Mouse (Mus musculus): ENCODE results near the gene AB124611.
"Not testable (repeated sequence)": the region's sequence is repeated elsewhere in the genome, so short reads cannot be mapped to it uniquely, and the experiment has no call there.

AB124611 gene

GRCm38 (mm10) chr9:21525937-21526633 is at the start of gene AB124611:
Gene AB124611 (plus strand): TSS chr9:21526176.
- in situ Hi-C loops (cut with MboI, MseI): no loop called here

DNA sequence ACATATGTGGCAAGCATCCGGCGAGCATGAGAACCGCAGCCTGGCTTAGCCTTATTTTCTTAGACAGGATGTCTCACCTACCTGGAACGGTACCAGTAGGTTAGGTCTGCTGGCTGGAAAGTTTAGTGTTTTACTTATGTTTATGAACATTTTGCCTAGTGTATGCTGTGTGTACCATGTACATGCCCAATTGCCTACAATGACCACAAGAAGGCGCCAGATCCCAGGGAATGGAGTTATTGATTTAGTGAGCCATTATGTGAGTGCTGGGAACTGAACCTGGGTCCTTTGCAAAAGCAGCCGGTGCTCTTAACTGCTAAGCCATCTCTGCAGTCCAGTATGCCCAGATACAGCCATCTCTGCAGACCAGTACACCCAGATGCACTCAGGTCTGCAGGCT is 48.3 kb upstream of the AB124611 start:
- in situ Hi-C loops (cut with MboI, MseI): no loop called here

DNA sequence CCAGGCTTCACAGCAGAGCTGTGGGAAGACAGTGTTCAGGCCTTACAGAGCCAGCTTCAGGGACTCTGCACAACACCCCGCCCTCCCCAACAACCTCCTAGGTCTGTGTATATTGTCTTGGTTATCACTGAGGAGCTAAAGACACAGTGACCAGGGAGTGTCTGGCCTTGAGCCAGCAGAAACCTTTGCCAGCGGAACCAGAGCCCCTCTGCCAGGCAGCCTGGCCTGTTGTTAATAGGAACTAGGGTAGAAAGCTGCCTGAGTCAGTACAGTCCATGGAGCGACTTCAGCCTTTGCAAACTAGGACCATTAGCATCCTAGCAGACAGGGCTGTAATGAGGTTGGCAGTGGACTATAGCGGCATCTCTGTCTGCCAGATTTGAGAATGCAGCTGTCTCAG is 41.9 kb upstream of the AB124611 start:
- in situ Hi-C loops (cut with MboI, MseI): no loop called here

DNA sequence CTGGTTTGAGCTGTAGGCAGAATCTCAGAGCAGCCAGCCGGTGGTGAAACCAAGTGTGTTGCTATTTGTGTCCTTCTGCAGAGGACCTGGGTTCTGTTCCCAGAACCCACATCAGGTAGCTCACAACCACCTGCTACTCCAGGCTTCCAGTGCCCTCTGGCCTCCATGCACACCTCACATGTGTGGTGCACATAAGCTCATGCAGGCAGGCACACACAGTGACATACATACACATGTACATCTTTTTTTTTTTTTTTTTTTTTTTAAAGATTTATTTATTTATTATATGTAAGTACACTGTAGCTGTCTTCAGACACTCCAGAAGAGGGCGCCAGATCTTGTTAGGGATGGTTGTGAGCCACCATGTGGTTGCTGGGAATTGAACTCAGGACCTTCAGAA is 37.7 kb upstream of the AB124611 start:
- in situ Hi-C loops (cut with MboI, MseI): not testable (repeated sequence)

GRCm38 (mm10) chr9:21490696-21491095 is 35.3 kb upstream of the AB124611 start:
- in situ Hi-C loops (cut with MboI, MseI): no loop called here

DNA sequence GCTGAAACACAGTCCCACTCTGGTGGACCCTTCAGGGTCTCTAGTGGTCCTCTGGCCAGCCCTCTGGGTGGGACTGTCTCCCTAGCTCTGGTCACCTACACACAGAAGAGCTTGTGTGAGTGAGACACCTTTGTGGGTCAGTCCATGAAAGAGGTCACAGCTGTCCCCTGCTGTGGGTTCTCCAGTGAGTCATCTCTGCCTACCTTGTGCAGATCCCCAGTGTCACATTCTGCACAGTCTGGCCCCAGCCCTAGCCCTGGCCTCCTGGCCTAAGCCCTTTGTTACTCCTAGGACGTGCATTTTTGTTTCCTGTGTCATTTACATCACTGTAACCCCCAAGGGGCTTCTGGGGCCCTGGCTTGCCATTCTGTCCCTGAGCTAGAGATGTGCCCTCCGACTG is 32.1 kb upstream of the AB124611 start:
- in situ Hi-C loops (cut with MboI, MseI): no loop called here

DNA sequence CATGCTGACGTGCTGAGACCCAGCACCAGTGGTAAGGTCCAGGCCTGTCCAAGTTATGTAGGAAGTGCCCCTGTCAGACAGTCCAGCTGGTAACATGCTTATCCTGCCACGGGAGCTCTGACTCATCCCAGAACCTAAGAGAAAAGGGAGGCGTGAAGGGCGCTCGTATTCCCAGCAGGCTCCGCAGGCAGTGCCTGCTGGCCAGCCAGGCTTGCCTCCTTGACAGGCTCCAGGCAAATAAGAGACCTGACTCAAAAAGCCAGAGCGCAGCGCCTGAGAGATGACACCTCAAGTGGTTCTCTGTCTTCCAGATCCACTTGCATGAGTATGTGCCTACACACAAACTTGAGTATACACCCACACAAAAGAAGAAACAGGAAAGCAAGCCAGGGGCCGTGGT is 31.2 kb upstream of the AB124611 start:
- in situ Hi-C loops (cut with MboI, MseI): loop anchor here (5.0 kb wide), 1 partner anchor 43 kb away; no protein-coding TSS in a partner anchor

DNA sequence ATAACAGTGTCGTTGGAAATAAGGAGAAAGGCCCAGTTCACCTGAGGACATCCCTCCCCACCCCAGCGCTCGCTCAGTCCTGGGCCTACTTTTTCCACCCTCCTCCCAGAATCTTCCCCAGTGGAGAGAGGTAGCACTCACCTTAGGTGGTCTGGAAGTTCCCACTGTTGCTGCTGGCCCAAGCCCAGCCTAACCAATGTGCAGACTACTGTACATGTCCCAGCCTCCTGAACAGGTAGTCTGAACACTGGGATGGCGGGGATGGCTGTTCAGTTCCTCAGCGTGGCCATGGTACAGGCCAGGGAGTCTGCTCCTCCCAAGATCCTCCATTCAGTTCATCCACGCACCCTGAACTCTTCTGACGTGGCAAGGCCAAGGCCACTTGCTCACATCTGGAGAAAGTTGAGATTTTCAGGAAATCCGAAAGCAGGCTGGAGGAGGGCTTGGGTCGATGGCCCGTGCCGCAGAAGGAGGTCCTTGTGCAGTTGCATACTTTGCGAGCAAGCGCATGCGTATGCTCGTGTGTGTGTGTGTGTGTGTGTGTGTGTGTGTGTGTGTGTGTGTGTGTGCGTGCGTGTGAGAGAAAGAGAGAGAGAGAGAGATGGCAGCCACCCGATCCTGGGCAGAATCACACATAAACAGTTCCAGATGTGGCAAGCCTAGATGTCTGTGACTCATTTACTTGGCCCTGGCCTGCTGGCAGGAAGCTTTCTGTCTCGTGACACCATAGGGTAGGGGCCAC is 29.5 kb upstream of the AB124611 start:
- in situ Hi-C loops (cut with MboI, MseI): loop anchor here (5.0 kb wide), 1 partner anchor 41 kb away; no protein-coding TSS in a partner anchor

DNA sequence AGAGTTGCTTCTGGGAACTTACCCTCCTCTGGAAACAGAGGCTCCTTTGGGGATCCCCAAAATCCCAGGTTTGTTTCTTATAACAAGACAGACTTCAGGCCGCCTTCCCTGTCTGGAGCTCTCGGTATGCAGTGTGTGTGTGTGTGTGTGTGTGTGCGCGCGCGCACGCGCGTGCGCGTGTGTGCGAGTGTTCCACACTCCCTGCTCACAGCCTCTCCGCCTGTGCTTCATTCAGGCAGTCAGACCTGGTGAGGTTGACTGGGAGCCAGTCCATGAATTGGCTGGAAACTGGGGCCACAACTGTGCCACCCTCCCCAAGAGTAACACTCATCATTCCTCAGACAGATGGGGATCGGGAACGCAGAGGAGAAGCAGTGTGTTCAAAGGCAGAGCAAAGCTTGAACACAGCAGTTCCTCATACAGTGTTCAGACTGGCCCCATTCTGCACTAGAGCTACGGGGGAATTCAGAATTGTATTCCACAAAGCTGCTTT is 28.9 kb upstream of the AB124611 start:
- in situ Hi-C loops (cut with MboI, MseI): loop anchor here (5.0 kb wide), 1 partner anchor 40 kb away; no protein-coding TSS in a partner anchor

GRCm38 (mm10) chr9:21497664-21498063 is 28.3 kb upstream of the AB124611 start:
- in situ Hi-C loops (cut with MboI, MseI): loop anchor here (5.0 kb wide), 1 partner anchor 40 kb away; no protein-coding TSS in a partner anchor

- in situ Hi-C loops (cut with MboI, MseI): loop anchor here (5.0 kb wide), 1 partner anchor 39 kb away; no protein-coding TSS in a partner anchor
Measured at GRCm38 (mm10) chr9:21498284-21498902, 27.6 kb upstream of the AB124611 start.

DNA sequence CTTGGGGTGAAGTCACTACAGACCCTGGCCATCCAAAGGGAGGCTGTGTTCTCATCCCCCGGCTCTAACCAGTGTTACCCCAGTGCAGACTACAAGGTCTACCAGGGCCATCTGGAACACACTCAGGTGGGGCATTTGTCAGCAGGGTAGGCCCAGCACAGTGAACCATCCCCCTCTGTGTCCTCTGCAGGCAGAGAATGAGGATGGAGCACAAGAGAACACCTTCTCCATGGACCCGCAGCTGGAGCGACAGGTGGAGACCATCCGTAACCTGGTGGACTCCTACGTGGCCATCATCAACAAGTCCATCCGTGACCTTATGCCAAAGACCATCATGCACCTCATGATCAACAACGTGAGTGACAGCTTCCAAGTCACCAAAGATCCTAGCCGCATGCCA is 22.6 kb upstream of the AB124611 start:
- in situ Hi-C loops (cut with MboI, MseI): no loop called here

- in situ Hi-C loops (cut with MboI, MseI): no loop called here
Measured at GRCm38 (mm10) chr9:21505767-21506166, 20.2 kb upstream of the AB124611 start.

- in situ Hi-C loops (cut with MboI, MseI): no loop called here
Measured at GRCm38 (mm10) chr9:21507753-21508430, 18.1 kb upstream of the AB124611 start.

- in situ Hi-C loops (cut with MboI, MseI): no loop called here
Measured at GRCm38 (mm10) chr9:21508871-21509404, 17.0 kb upstream of the AB124611 start.

- in situ Hi-C loops (cut with MboI, MseI): no loop called here
Measured at GRCm38 (mm10) chr9:21509772-21510688, 15.9 kb upstream of the AB124611 start, which contains the start of gene Tmed1. Gene Tmed1 (minus strand): TSS chr9:21510252.

DNA sequence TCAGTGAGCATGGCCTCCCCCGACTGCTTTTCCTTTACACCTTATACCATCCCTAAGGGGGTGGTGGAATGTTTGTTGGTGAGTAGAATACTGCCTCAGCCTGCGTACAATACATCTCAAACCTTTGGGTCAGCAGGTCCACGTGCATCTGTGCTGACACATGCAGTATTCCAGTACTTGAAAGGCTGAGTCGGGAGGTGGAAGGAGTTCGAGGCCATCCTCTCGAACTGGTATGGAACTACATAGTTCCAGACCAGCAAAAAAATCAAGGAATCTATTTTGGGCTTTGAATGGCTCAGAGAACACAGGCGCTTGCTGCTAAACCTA is 15.3 kb upstream of the AB124611 start:
- in situ Hi-C loops (cut with MboI, MseI): no loop called here

DNA sequence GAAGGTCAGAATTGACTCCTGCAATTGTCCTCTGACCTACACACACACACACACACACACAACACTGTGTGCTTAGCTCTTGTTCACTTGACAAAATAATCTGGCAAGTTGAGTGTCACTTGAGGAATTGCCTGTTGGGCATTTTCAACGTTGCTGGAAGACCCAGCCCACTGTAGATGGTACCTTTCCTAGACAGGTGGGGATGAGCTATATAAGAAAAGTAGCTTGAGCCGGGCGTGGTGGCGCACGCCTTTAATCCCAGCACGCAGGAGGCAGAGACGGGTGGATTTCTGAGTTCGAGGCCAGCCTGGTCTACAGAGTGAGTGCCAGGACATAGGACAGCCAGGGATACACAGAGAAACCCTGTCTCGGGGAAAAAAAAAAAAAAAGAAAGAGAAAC is 14.9 kb upstream of the AB124611 start:
- in situ Hi-C loops (cut with MboI, MseI): no loop called here

GRCm38 (mm10) chr9:21513466-21513865 is 12.5 kb upstream of the AB124611 start:
- in situ Hi-C loops (cut with MboI, MseI): no loop called here

DNA sequence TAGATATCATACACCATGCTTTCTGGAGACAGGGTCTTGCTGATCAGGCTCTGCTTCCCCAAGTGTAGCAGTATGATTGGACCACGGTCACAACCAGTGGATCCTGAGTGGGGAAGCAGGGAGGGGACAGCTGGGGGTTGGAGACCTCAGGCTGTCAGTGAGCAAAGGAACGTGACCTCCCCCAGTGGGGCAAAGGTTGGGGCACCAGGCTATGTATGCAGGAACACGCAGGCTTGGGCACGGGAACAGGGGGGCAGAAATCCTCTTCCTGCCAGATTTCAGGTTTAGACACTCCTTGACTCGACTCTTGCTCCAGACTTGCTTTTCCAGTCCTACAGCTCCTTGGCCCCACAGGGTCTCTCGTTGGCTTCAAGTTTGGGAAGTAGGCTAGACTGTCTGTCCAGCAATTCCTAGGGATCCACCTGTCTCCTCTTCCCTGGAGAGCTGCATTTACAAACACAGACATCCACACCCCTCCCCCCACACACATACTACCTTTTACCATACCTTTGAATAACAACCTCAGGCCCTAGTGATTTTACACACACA is 8.0 kb upstream of the AB124611 start:
- in situ Hi-C loops (cut with MboI, MseI): no loop called here

All from regulatory T cell (primary cell).